Comparison of ENCODE assay signal across 9 mouse cellular contexts in the genomic region with DNA sequence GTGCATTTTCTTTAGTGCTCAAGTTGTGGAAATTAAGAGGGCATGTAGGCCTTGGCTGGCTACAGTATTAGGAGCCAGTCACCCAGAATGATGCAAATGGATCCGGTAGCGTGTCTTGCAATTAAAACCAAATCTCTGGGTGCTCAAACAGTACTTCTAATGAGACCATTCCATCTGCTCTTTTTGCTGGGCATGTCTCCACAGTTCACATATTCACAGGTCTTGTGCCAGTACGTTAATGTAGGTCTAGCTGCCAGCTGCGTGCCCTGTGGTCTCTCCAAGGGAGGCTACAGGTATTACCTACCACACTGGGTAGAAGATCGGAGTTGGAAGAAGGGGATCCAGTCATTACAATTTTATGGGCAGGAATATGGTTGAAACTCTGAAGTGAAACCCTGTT. TPM values are rescaled to one million over a fixed set of nuclear protein-coding genes. Genes with fewer than 3 reads are reported as not detected.
A peak's percentile ranks its signal among the peaks of the same experiment; 100 is the strongest.
DNase-seq lines count a peak whose midpoint lies in the region; ATAC-seq and TF ChIP-seq lines count a peak whose summit lies in the region.
"Had no signal": no experiment of that assay in that cellular context is flagged by ENCODE, and none has a peak within 500 bp of the region (broad histone marks: within the 10 kb centered on the region; RNA-seq: fewer than 3 reads in every experiment).

No protein-coding gene starts in this region.

- H3K27me3 ChIP-seq in heart, embryonic 12.5 days (replicated peaks), result no peaks in the 10 kb centered on the region
- no peaks in the 10 kb centered on the region for H3K27me3 ChIP-seq in G1E (ENCODE audit: insufficient read depth, low read length)
- H3K27me3 ChIP-seq in forebrain, postnatal 0 days (ENCODE audit: insufficient read depth, low read length), result no peaks in the 10 kb centered on the region
- no peaks in the 10 kb centered on the region for H3K27me3 ChIP-seq in liver, embryonic 16.5 days (ENCODE audit: control insufficient read depth, insufficient read depth, low read depth, low read length)
- H3K27me3 ChIP-seq: Patski had no signal

- DNase-seq in heart, postnatal 25 days (ENCODE audit: low spot score), result no peak
- DNase-seq in G1E (ENCODE audit: low spot score), result no peak
- DNase-seq in forebrain, postnatal 0 days, result no peak
- DNase-seq in frontal cortex, postnatal 14 days (ENCODE audit: low spot score in 2 of 2), result no peak
- DNase-seq in layer of hippocampus, adult 8-10 months (ENCODE audit: low spot score in 2 of 2), result no peak
- no peak for DNase-seq in left cerebral cortex, adult 18-20 months (ENCODE audit: low spot score in 2 of 2)

- no peak for TF ChIP-seq CTCF in G1E (IDR thresholded peaks at IDR 0.05; ENCODE audit: low read depth, low read length)
- TF ChIP-seq CTCF in forebrain, postnatal 0 days (IDR thresholded peaks at IDR 0.05; ENCODE audit: low read depth), result no peak

- peaks cover 41% of the 10 kb centered on the region for H3K4me1 ChIP-seq in heart, embryonic 12.5 days (replicated peaks)
- H3K4me1 ChIP-seq in G1E (ENCODE audit: insufficient read depth, low read depth, low read length), result peaks cover 58% of the 10 kb centered on the region
- H3K4me1 ChIP-seq in forebrain, postnatal 0 days (ENCODE audit: insufficient read depth), result peaks cover 8% of the 10 kb centered on the region
- peaks cover 53% of the 10 kb centered on the region for H3K4me1 ChIP-seq in liver, embryonic 16.5 days (ENCODE audit: control insufficient read depth, low read depth, low read length)

- H3K4me3 ChIP-seq in heart, embryonic 12.5 days, result peak overlapping the region; percentile 82
- H3K4me3 ChIP-seq in G1E (ENCODE audit: low read depth, low read length), result peak overlapping the region; percentile 77
- H3K4me3 ChIP-seq in forebrain, postnatal 0 days (ENCODE audit: low read depth, low read length), result peak overlapping the region; percentile 43
- H3K4me3 ChIP-seq in liver, embryonic 16.5 days (ENCODE audit: low read depth, low read length), result peak overlapping the region; percentile 71

- H3K9ac ChIP-seq in heart, embryonic 12.5 days, result peak overlapping the region; percentile 86
- H3K9ac ChIP-seq in forebrain, postnatal 0 days, result peak overlapping the region; percentile 55
- peak overlapping the region; percentile 62 for H3K9ac ChIP-seq in liver, embryonic 16.5 days (ENCODE audit: low read depth, low read length)

- H3K4me2 ChIP-seq in heart, embryonic 12.5 days, result peak overlapping the region; percentile 82
- peak overlapping the region; percentile 94 for H3K4me2 ChIP-seq in forebrain, postnatal 0 days (ENCODE audit: low read depth)
- H3K4me2 ChIP-seq in liver, embryonic 16.5 days (ENCODE audit: low read depth, low read length), result peak overlapping the region; percentile 96

- H3K27ac ChIP-seq in heart, embryonic 12.5 days (ENCODE audit: poor library complexity, severe bottlenecking), result peak overlapping the region; percentile 99
- no peak overlapping the region; the same call in 1 of the 2 replicates for H3K27ac ChIP-seq in forebrain, postnatal 0 days (ENCODE audit: low read depth, low read length)
- peak overlapping the region; percentile 99 for H3K27ac ChIP-seq in liver, embryonic 16.5 days (ENCODE audit: low read length)

- intact Hi-C loops in heart, postnatal 25 days (cut with DNase I), result no loop called here

- WGBS in heart, embryonic 12.5 days, result 36% methylated on average over 5 of the region's 5 CpGs
- WGBS in forebrain, postnatal 0 days, result 10% methylated on average over 5 of the region's 5 CpGs
- 17% methylated on average over 5 of the region's 5 CpGs for WGBS in liver, embryonic 16.5 days (ENCODE audit: insufficient replicate concordance)

- ATAC-seq in heart, embryonic 12.5 days (ENCODE audit: insufficient number of reproducible peaks, low FRiP score), result no peak
- no peak for ATAC-seq in G1E (ENCODE audit: extremely low read depth, insufficient number of reproducible peaks, low FRiP score, poor library complexity, severe bottlenecking)
- ATAC-seq in forebrain, postnatal 0 days, result no peak
- no peak for ATAC-seq in liver, embryonic 16.5 days (ENCODE audit: low read depth)

- H3K36me3 ChIP-seq in heart, embryonic 12.5 days, result peaks cover 22% of the 10 kb centered on the region; the same call in 1 of the 2 replicates
- H3K36me3 ChIP-seq in G1E (replicated peaks), result peaks cover 66% of the 10 kb centered on the region
- H3K36me3 ChIP-seq in forebrain, postnatal 0 days (ENCODE audit: insufficient read depth), result no peaks in the 10 kb centered on the region
- peaks cover 29% of the 10 kb centered on the region for H3K36me3 ChIP-seq in liver, embryonic 16.5 days (ENCODE audit: control insufficient read depth, insufficient read depth)

- H3K9me3 ChIP-seq in heart, embryonic 12.5 days (replicated peaks), result no peaks in the 10 kb centered on the region
- H3K9me3 ChIP-seq in G1E (replicated peaks), result no peaks in the 10 kb centered on the region
- no peaks in the 10 kb centered on the region for H3K9me3 ChIP-seq in forebrain, postnatal 0 days (ENCODE audit: low read length)
- no peaks in the 10 kb centered on the region for H3K9me3 ChIP-seq in liver, embryonic 16.5 days (replicated peaks; ENCODE audit: control insufficient read depth, low read length)

RNA-seq across cellular contexts. Expression of a gene that starts 17.9 kb away (rescaled TPM):
- polyA plus RNA-seq in heart, embryonic 12.5 days (2016; fragmentation: Nextera tagmentation; extraction: Ambion mirVana), result 530 and 545 TPM in 2 replicates
- 100 to 1,000 TPM; 192 to 213 TPM for total RNA-seq in heart, postnatal 25 days (2021)
- total RNA-seq in G1E (2014; fragmentation: Nextera tagmentation), result 483 and 552 TPM in 2 replicates
- 1,860 and 1,876 TPM in 2 replicates for total RNA-seq in G1E (2017)
- 171 and 204 TPM in 2 replicates for polyA plus RNA-seq in G1E (2012)
- 236 TPM in 2 replicates for total RNA-seq in forebrain, postnatal 0 days (2014; rRNA removed)
- polyA plus RNA-seq in forebrain, postnatal 0 days (2015; fragmentation: Nextera tagmentation; extraction: Ambion mirVana), result 216 and 225 TPM in 2 replicates
- 420 and 472 TPM in 2 replicates for polyA plus RNA-seq in liver, embryonic 16.5 days (2015; fragmentation: Nextera tagmentation; extraction: Ambion mirVana)
- total RNA-seq in layer of hippocampus, adult 8-10 months (2022), result 100 to 1,000 TPM; 119 to 160 (median 148) TPM
- total RNA-seq in left cerebral cortex, adult 18-20 months (2021), result 100 to 1,000 TPM; 112 to 144 TPM

RNA-seq across cellular contexts. Expression of a gene that starts 19.4 kb away (rescaled TPM):
- 1.2 and 1.5 TPM in 2 replicates for polyA plus RNA-seq in heart, embryonic 12.5 days (2016; fragmentation: Nextera tagmentation; extraction: Ambion mirVana)
- total RNA-seq in heart, postnatal 25 days (2021), result not detected
- total RNA-seq in G1E (2014; fragmentation: Nextera tagmentation) (not detected in 2 replicates), G1E (2017) (0.46 TPM in 1 of 2 replicates, not detected in the other)
- polyA plus RNA-seq in G1E (2012), result not detected in 2 replicates
- not detected in 2 replicates for total RNA-seq in forebrain, postnatal 0 days (2014; rRNA removed)
- 0.33 and 0.47 TPM in 2 replicates for polyA plus RNA-seq in forebrain, postnatal 0 days (2015; fragmentation: Nextera tagmentation; extraction: Ambion mirVana)
- 0.30 TPM in 1 of 2 replicates, not detected in the other for polyA plus RNA-seq in liver, embryonic 16.5 days (2015; fragmentation: Nextera tagmentation; extraction: Ambion mirVana)
- total RNA-seq in layer of hippocampus, adult 8-10 months (2022), result not detected
- not detected for total RNA-seq in left cerebral cortex, adult 18-20 months (2021)

RNA-seq across cellular contexts. Expression of a gene that starts 56.1 kb away (rescaled TPM):
- 2.5 and 2.9 TPM in 2 replicates for polyA plus RNA-seq in heart, embryonic 12.5 days (2016; fragmentation: Nextera tagmentation; extraction: Ambion mirVana)
- total RNA-seq in heart, postnatal 25 days (2021), result under 1 TPM; 0.16 to 0.25 TPM
- 23.9 and 30.3 TPM in 2 replicates for total RNA-seq in G1E (2014; fragmentation: Nextera tagmentation)
- 17.8 and 19.9 TPM in 2 replicates for total RNA-seq in G1E (2017)
- 3.5 and 6.4 TPM in 2 replicates for polyA plus RNA-seq in G1E (2012)
- 24.2 and 24.8 TPM in 2 replicates for total RNA-seq in forebrain, postnatal 0 days (2014; rRNA removed)
- polyA plus RNA-seq in forebrain, postnatal 0 days (2015; fragmentation: Nextera tagmentation; extraction: Ambion mirVana), result 16.2 and 16.5 TPM in 2 replicates
- polyA plus RNA-seq in liver, embryonic 16.5 days (2015; fragmentation: Nextera tagmentation; extraction: Ambion mirVana), result 1.7 and 2.3 TPM in 2 replicates
- total RNA-seq in layer of hippocampus, adult 8-10 months (2022), result 10 to 100 TPM; 32.3 to 45.5 (median 38.4) TPM
- 10 to 100 TPM; 44.7 to 49.1 TPM for total RNA-seq in left cerebral cortex, adult 18-20 months (2021)

Comparison
In these comparisons a context has a peak if more than half of its experiments do, and no peak if none do; other contexts are left out.
1. RNA of a gene that starts 56.1 kb away (total RNA-seq): 44.7 to 49.1 TPM in left cerebral cortex, adult 18-20 months, 32.3 to 45.5 TPM in layer of hippocampus, adult 8-10 months, 17.8 to 30.3 TPM in G1E and 24.2 to 24.8 TPM in forebrain, postnatal 0 days; 0.16 to 0.25 TPM in heart, postnatal 25 days; every median in the first group is over 10 times any median in the second.
2. Peak in every context shown above with its lines, with median percentiles within 50 percentile points of each other: H3K4me2 ChIP-seq, H3K4me3 ChIP-seq and H3K9ac ChIP-seq.